Mouse (Mus musculus): Measurements from ENCODE around the gene Cdca8. TPM values are rescaled to one million over a fixed set of nuclear protein-coding genes. Genes with fewer than 3 reads are reported as not detected.

Gene Cdca8
- total RNA-seq, 2 experiments from 2014 or later: 2.3 to 2.5 TPM

- no peak for DNase-seq (ENCODE audit: low spot score in 2 of 2)
These were observed 57.7 kb downstream of the Cdca8 start for GRCm38 (mm10) chr4:124881341-124881908.

- no peak for DNase-seq (ENCODE audit: low spot score in 2 of 2)
These were observed 58.5 kb downstream of the Cdca8 start, which contains the start of gene Epha10 for GRCm38 (mm10) chr4:124880599-124880998. TSS of gene Epha10 (plus strand) at chr4:124880899.

GRCm38 (mm10) chr4:124872719-124873118, 66.4 kb downstream of the Cdca8 start:
- DNase-seq (ENCODE audit: low spot score in 2 of 2): no peak

Other genes starting within 250 kb of the Cdca8 start
- gene Utp11, start 245.7 kb downstream of the Cdca8 start, total RNA-seq (2021): 10 to 100 TPM; 32.5 to 35.7 TPM
- gene Fhl3, start 238.6 kb downstream of the Cdca8 start, total RNA-seq (2021): 10 to 100 TPM in 1 of 2 experiments, 1 to 10 TPM in 1; 6.3 to 15.0 TPM
- 10 to 100 TPM; 33.1 to 34.9 TPM for gene Sf3a3, start 224.5 kb downstream of the Cdca8 start, total RNA-seq (2021)
- 10 to 100 TPM; 16.9 to 18.8 TPM for gene Inpp5b, start 197.5 kb downstream of the Cdca8 start, total RNA-seq (2021)
- 10 to 100 TPM; 27.0 TPM for gene Mtf1, start 137.2 kb downstream of the Cdca8 start, total RNA-seq (2021)
- 10 to 100 TPM; 36.8 to 44.2 TPM for gene Yrdc, start 88.6 kb downstream of the Cdca8 start, total RNA-seq (2021)
- 10 to 100 TPM; 44.6 TPM for gene 1110065P20Rik, start 88.1 kb downstream of the Cdca8 start, total RNA-seq (2021)
- 1 to 10 TPM; 4.0 to 5.0 TPM for gene Maneal, start 77.1 kb downstream of the Cdca8 start, total RNA-seq (2021)
- gene Epha10, start 58.4 kb downstream of the Cdca8 start, total RNA-seq (2021): 1 to 10 TPM; 1.9 to 2.4 TPM
- 10 to 100 TPM; 12.7 to 14.0 TPM for gene 9930104L06Rik, start 2.3 kb downstream of the Cdca8 start, total RNA-seq (2021)
- gene Rspo1, start 47.1 kb upstream of the Cdca8 start, total RNA-seq (2021): 1 to 10 TPM; 4.6 to 7.8 TPM
- gene Gnl2, start 77.3 kb upstream of the Cdca8 start, total RNA-seq (2021): 10 to 100 TPM; 57.3 to 61.3 TPM
- gene Dnali1, start 126.4 kb upstream of the Cdca8 start, total RNA-seq (2021): not detected
- 10 to 100 TPM; 16.9 to 20.7 TPM for gene Snip1, start 127.4 kb upstream of the Cdca8 start, total RNA-seq (2021)
- gene Meaf6, start 145.8 kb upstream of the Cdca8 start, total RNA-seq (2021): 10 to 100 TPM; 24.0 to 29.2 TPM
- 1 to 10 TPM; 4.1 to 6.5 TPM for gene Zc3h12a, start 188.5 kb upstream of the Cdca8 start, total RNA-seq (2021)